Mouse (Mus musculus) left cerebral cortex, adult 18-20 months (tissue): ENCODE data around the gene Smyd1. TPM values are rescaled to one million over a fixed set of nuclear protein-coding genes. Genes with fewer than 3 reads are reported as not detected.

ENCODE experiments used
- microRNA-seq, 2 experiments: library from miRNA; unstranded; fragments of <30 nt; microRNA quantifications; one replicate each; pipeline ENCODE4 v1.2.0; 2021
- total RNA-seq, 2 experiments: library from RNA; stranded (reverse); gene quantifications; 2 replicates each; pipeline ENCODE4 v1.2.3; 2021

Smyd1 gene
- total RNA-seq, 2 experiments from 2014 or later = 0.16 to 0.70 TPM

Small RNAs within 50 kb of the gene (microRNA-seq; reads per million reads assigned to microRNA genes)
- gene Mir8112 = 22.6 to 67.0 reads per million in 2 experiments

Other genes starting within 250 kb of the Smyd1 start
- gene Thnsl2, start 177.8 kb downstream of the Smyd1 start, total RNA-seq = 1 to 10 TPM; 3.8 to 5.6 TPM
- not detected for gene Fabp1, start 122.4 kb downstream of the Smyd1 start, total RNA-seq
- gene Krcc1, start 50.6 kb downstream of the Smyd1 start, total RNA-seq = 10 to 100 TPM; 14.2 to 15.9 TPM
- gene Cd8b1, start 555 bp upstream of the Smyd1 start, total RNA-seq = not detected
- gene Cd8a, start 51.2 kb upstream of the Smyd1 start, total RNA-seq = not detected
- 100 to 1,000 TPM in 1 of 2 experiments, 10 to 100 TPM in 1; 99.0 to 106 TPM for gene Rmnd5a, start 118.4 kb upstream of the Smyd1 start, total RNA-seq
- gene Rnf103, start 171.7 kb upstream of the Smyd1 start, total RNA-seq = 10 to 100 TPM; 48.6 to 52.3 TPM
- gene Chmp3, start 221.6 kb upstream of the Smyd1 start, total RNA-seq = 100 to 1,000 TPM; 106 to 110 TPM